Comparison of ENCODE assay signal across 19 mouse cellular contexts in the genomic region with DNA sequence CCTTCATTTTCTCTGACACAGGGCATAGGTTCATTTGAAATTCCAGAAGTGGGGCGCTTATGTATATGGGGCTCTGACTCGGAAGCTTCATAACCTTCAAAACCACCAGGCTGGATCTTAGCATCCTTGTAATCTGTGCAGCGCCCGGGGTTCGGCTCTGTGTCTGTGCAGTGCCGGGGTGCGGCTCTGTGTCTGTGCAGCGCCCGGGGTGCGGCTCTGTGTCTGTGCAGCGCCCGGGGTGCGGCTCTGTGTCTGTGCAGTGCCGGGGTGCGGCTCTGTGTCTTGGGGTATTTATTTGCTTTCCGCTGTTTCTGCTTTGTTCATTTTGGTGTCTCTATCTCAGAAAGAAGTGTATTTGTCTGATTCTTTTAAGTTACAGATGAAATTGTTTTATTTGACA.
DNase-seq lines count a peak whose midpoint lies in the region; ATAC-seq and TF ChIP-seq lines count a peak whose summit lies in the region.
"Had no signal": no experiment of that assay in that cellular context is flagged by ENCODE, and none has a peak within 500 bp of the region (broad histone marks: within the 10 kb centered on the region; RNA-seq: fewer than 3 reads in every experiment).

No protein-coding gene starts in this region.

- no peaks in the 10 kb centered on the region for H3K27me3 ChIP-seq in forebrain, embryonic 13.5 days
- no peaks in the 10 kb centered on the region for H3K27me3 ChIP-seq in forebrain, embryonic 12.5 days
- no peaks in the 10 kb centered on the region for H3K27me3 ChIP-seq in intestine, embryonic 15.5 days (replicated peaks)
- H3K27me3 ChIP-seq: embryonic facial prominence, embryonic 15.5 days; heart, embryonic 13.5 days had no signal

- no peak overlapping the region for H3K27ac ChIP-seq in forebrain, embryonic 13.5 days
- no peak overlapping the region for H3K27ac ChIP-seq in forebrain, embryonic 12.5 days
- H3K27ac ChIP-seq in left cerebral cortex, adult 2 months, result peak overlapping the region; percentile 50
- H3K27ac ChIP-seq in intestine, embryonic 15.5 days, result no peak overlapping the region
- H3K27ac ChIP-seq: embryonic facial prominence, embryonic 15.5 days; heart, embryonic 13.5 days; kidney, postnatal 0 days had no signal

- no peaks in the 10 kb centered on the region for H3K9me3 ChIP-seq in forebrain, embryonic 13.5 days (replicated peaks)
- no peaks in the 10 kb centered on the region for H3K9me3 ChIP-seq in forebrain, embryonic 12.5 days
- no peaks in the 10 kb centered on the region for H3K9me3 ChIP-seq in intestine, embryonic 15.5 days
- H3K9me3 ChIP-seq: embryonic facial prominence, embryonic 15.5 days; heart, embryonic 13.5 days had no signal

- H3K4me2 ChIP-seq in forebrain, embryonic 13.5 days, result no peak overlapping the region
- no peak overlapping the region for H3K4me2 ChIP-seq in forebrain, embryonic 12.5 days
- no peak overlapping the region for H3K4me2 ChIP-seq in intestine, embryonic 15.5 days (replicated peaks)
- H3K4me2 ChIP-seq: embryonic facial prominence, embryonic 15.5 days; heart, embryonic 13.5 days had no signal

- no peaks in the 10 kb centered on the region for H3K36me3 ChIP-seq in forebrain, embryonic 13.5 days (ENCODE audit: poor library complexity, severe bottlenecking)
- H3K36me3 ChIP-seq in forebrain, embryonic 12.5 days (replicated peaks), result no peaks in the 10 kb centered on the region
- H3K36me3 ChIP-seq in intestine, embryonic 15.5 days, result no peaks in the 10 kb centered on the region
- H3K36me3 ChIP-seq: embryonic facial prominence, embryonic 15.5 days; G1E; heart, embryonic 13.5 days had no signal

- intact Hi-C loops in left cerebral cortex, adult 2 months (cut with DNase I), result no loop called here
- intact Hi-C loops in left cerebral cortex, postnatal 4 days (cut with DNase I), result no loop called here

- TF ChIP-seq CTCF in left cerebral cortex, adult 2 months (IDR thresholded peaks at IDR 0.05), result no peak

- ATAC-seq in forebrain, embryonic 13.5 days, result peak; percentile 64; the same call in 1 of the 2 replicates
- ATAC-seq in forebrain, embryonic 12.5 days (ENCODE audit: low FRiP score), result no peak
- ATAC-seq in intestine, embryonic 15.5 days, result peak; percentile 79
- ATAC-seq: inflammation-experienced regulatory T-cells, adult 6 months; liver, postnatal 0 days had no signal

- DNase-seq in left cerebral cortex, adult 2 months (ENCODE audit: extremely low spot score in 1 of 2, low spot score in 2 of 2), result no peak
- DNase-seq in left cerebral cortex, postnatal 4 days, result no peak
- DNase-seq in R1 (ENCODE audit: low read depth, low spot score), result peak; percentile 31
- DNase-seq in yolk sac, embryonic 10.5 days (ENCODE audit: low spot score), result no peak
- DNase-seq in frontal cortex, postnatal 10 days (ENCODE audit: low spot score in 2 of 2), result no peak
- DNase-seq: adrenal gland, postnatal 36 days; cerebellum, adult 11-12 months; cerebellum, postnatal 25 days; layer of hippocampus, postnatal 36 days; liver, postnatal 0 days; retina, postnatal 1 day had no signal

- H3K4me3 ChIP-seq in forebrain, embryonic 13.5 days, result no peak overlapping the region
- no peak overlapping the region for H3K4me3 ChIP-seq in forebrain, embryonic 12.5 days (replicated peaks)
- no peak overlapping the region for H3K4me3 ChIP-seq in left cerebral cortex, adult 2 months
- no peak overlapping the region for H3K4me3 ChIP-seq in intestine, embryonic 15.5 days (replicated peaks)
- H3K4me3 ChIP-seq: embryonic facial prominence, embryonic 15.5 days; heart, embryonic 13.5 days had no signal

- 79% methylated on average over 16 of the region's 16 CpGs for WGBS in forebrain, embryonic 13.5 days
- WGBS in forebrain, embryonic 12.5 days, result 84% methylated on average over 16 of the region's 16 CpGs
- 82% methylated on average over 16 of the region's 16 CpGs for WGBS in intestine, embryonic 15.5 days

- no peak overlapping the region for H3K9ac ChIP-seq in forebrain, embryonic 13.5 days
- no peak overlapping the region for H3K9ac ChIP-seq in forebrain, embryonic 12.5 days
- H3K9ac ChIP-seq in intestine, embryonic 15.5 days, result no peak overlapping the region
- H3K9ac ChIP-seq: embryonic facial prominence, embryonic 15.5 days; heart, embryonic 13.5 days; liver, postnatal 0 days had no signal

- peaks cover 22% of the 10 kb centered on the region for H3K4me1 ChIP-seq in forebrain, embryonic 13.5 days
- peaks cover 13% of the 10 kb centered on the region for H3K4me1 ChIP-seq in forebrain, embryonic 12.5 days
- H3K4me1 ChIP-seq in intestine, embryonic 15.5 days (replicated peaks), result no peaks in the 10 kb centered on the region
